Mouse (Mus musculus): ENCODE results near the gene Ift80.
"Not testable (repeated sequence)": the region's sequence is repeated elsewhere in the genome, so short reads cannot be mapped to it uniquely, and the experiment has no call there.

Gene Ift80

GRCm38 (mm10) chr3:68939312-68939711 lies 65.1 kb downstream of the Ift80 start:
- CTCF ChIA-PET, result interaction anchor here (0.6 kb wide), 1 partner anchor 9 kb away, joined by 4 read pairs; no protein-coding TSS in a partner anchor

GRCm38 (mm10) chr3:68936709-68937108 lies 67.7 kb downstream of the Ift80 start:
- CTCF ChIA-PET, result no interaction called here

- CTCF ChIA-PET, result no interaction called here
Observed at GRCm38 (mm10) chr3:68935498-68935897, 68.9 kb downstream of the Ift80 start.

GRCm38 (mm10) chr3:68934259-68934658 lies 70.1 kb downstream of the Ift80 start:
- CTCF ChIA-PET, result no interaction called here

GRCm38 (mm10) chr3:68928619-68929018 lies 75.8 kb downstream of the Ift80 start:
- CTCF ChIA-PET, result interaction anchor here (0.7 kb wide), 1 partner anchor 185 kb away, joined by 3 read pairs; no protein-coding TSS in a partner anchor

- CTCF ChIA-PET, result no interaction called here
Observed at GRCm38 (mm10) chr3:68907509-68907908, 96.9 kb downstream of the Ift80 start.

GRCm38 (mm10) chr3:68904902-68905778 lies 99.2 kb downstream of the Ift80 start:
- CTCF ChIA-PET, result no interaction called here

GRCm38 (mm10) chr3:68902636-68903035 lies 101.7 kb downstream of the Ift80 start:
- CTCF ChIA-PET, result not testable (repeated sequence)

- CTCF ChIA-PET, result no interaction called here
Observed at GRCm38 (mm10) chr3:68897154-68897553, 107.2 kb downstream of the Ift80 start.

GRCm38 (mm10) chr3:68895426-68895825 lies 108.9 kb downstream of the Ift80 start:
- CTCF ChIA-PET, result no interaction called here

GRCm38 (mm10) chr3:68886845-68887244 lies 117.5 kb downstream of the Ift80 start:
- CTCF ChIA-PET, result no interaction called here

- CTCF ChIA-PET, result no interaction called here
Observed at GRCm38 (mm10) chr3:68874079-68874478, 130.3 kb downstream of the Ift80 start.

- CTCF ChIA-PET, result no interaction called here
Observed at GRCm38 (mm10) chr3:68870568-68870950, 133.8 kb downstream of the Ift80 start.

GRCm38 (mm10) chr3:68869691-68870567 lies 134.4 kb downstream of the Ift80 start:
- CTCF ChIA-PET, result interaction anchor here (0.5 kb wide), 1 partner anchor 18 kb away, joined by 8 read pairs; no protein-coding TSS in a partner anchor

GRCm38 (mm10) chr3:68869211-68869690 lies 135.1 kb downstream of the Ift80 start, which contains the start of gene 1110032F04Rik:
1110032F04Rik (plus strand) TSS chr3:68869586.
- CTCF ChIA-PET, result no interaction called here

- CTCF ChIA-PET, result interaction anchor here (1.1 kb wide), 1 partner anchor 18 kb away, joined by 8 read pairs; no protein-coding TSS in a partner anchor
Observed at GRCm38 (mm10) chr3:68852414-68852813, 152.0 kb downstream of the Ift80 start.

GRCm38 (mm10) chr3:68848323-68848722 lies 156.0 kb downstream of the Ift80 start:
- CTCF ChIA-PET, result no interaction called here

- CTCF ChIA-PET, result no interaction called here
Observed at GRCm38 (mm10) chr3:68844025-68844424, 160.3 kb downstream of the Ift80 start.

All from spleen, embryonic (tissue).